ENCODE assay signal across 8 mouse cellular contexts in genomic region chr9:84900643-84901042, GRCm38 (mm10).
DNase-seq lines count a peak whose midpoint lies in the region.

No protein-coding gene starts in this region.

- DNase-seq in cerebellum, postnatal 25 days: peak; percentile 5 to 44
- no peak for DNase-seq in cerebellum, adult 18-20 months
- DNase-seq in kidney, postnatal 4 days: peak; percentile 18 to 19
- DNase-seq in kidney, adult 18-20 months: no peak
- DNase-seq in ovary, postnatal 36 days (ENCODE audit: low spot score): peak; percentile 62
- DNase-seq in ovary, postnatal 14 days (ENCODE audit: low spot score): no peak
- DNase-seq in urinary bladder, postnatal 25 days (ENCODE audit: low spot score): no peak
- DNase-seq in layer of hippocampus, postnatal 10 days (ENCODE audit: low spot score in 2 of 2): no peak

Comparison
In these comparisons a context has a peak if more than half of its experiments do, and no peak if none do; other contexts are left out.
1. DNase-seq: peak in cerebellum, postnatal 25 days (2 of 2), kidney, postnatal 4 days (2 of 2) and ovary, postnatal 36 days (single experiment); none in cerebellum, adult 18-20 months (0 of 2), kidney, adult 18-20 months (single experiment), ovary, postnatal 14 days (single experiment), urinary bladder, postnatal 25 days (single experiment) and layer of hippocampus, postnatal 10 days (0 of 2).